Mouse (Mus musculus) layer of hippocampus, postnatal 14 days (tissue): ENCODE measurements around the gene Tpp1. TPM values are rescaled to one million over a fixed set of nuclear protein-coding genes. Genes with fewer than 3 reads are reported as not detected.
A peak's percentile ranks its signal among the peaks of the same experiment; 100 is the strongest.

Experiments used
- DNase-seq, 2 experiments: peaks; one replicate each; pipeline ENCODE4 v3.0.0; 2021 to 2022; ENCODE audit warnings: low spot score in 2 of 2, mixed read lengths in 1 of 2
- total RNA-seq, 2 experiments: library from RNA; stranded (reverse); gene quantifications; 2 replicates each; pipeline ENCODE4 v1.2.3; 2021

Tpp1 gene
- total RNA-seq, 2 experiments from 2014 or later = 54.0 to 54.2 TPM

GRCm38 (mm10) chr7:105728701-105729428 is 23.2 kb downstream of the Tpp1 start:
- DNase-seq = peak in 1 of 2 experiments; percentile 67

DNA sequence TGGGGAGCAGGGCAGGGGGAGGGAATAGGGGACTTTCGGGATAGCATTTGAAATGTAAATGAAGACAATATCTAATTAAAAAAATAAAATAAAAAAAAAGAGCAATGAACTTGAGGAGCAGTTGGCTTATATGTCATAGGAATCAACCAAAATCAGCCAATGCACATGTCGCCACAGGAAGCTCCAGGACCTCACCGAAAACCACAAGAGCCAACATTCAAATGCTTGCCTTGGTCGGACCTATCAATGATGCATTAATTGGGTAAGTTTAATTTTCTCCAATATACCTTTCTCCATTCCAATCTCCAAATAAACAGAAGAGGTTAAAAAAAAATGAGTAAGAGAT is 25.1 kb downstream of the Tpp1 start:
- DNase-seq = no peak

GRCm38 (mm10) chr7:105726144-105726979 is 25.7 kb downstream of the Tpp1 start:
- peak in 1 of 2 experiments; percentile 83 for DNase-seq

DNA sequence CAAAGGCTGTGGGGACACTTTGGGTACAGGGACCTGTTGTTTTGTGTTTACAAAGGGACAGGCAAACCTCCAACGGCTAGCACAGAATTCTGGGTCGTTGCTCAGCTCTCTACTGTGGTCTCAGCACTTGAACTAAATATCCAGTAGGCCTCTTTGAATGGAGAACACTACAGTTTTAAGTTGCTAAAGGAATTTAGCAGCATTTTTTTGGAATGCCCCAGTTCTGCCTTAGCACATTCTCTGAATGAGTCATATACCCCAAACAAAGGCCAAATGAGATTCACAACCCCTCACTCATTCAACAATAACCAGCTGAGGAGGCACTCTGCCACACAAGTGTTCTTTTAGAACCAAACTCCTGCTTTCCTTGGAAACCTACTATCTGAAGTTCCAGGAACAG is 30.1 kb downstream of the Tpp1 start:
- DNase-seq = no peak

- no peak for DNase-seq
Observed at GRCm38 (mm10) chr7:105715366-105715765, 36.7 kb downstream of the Tpp1 start.

DNA sequence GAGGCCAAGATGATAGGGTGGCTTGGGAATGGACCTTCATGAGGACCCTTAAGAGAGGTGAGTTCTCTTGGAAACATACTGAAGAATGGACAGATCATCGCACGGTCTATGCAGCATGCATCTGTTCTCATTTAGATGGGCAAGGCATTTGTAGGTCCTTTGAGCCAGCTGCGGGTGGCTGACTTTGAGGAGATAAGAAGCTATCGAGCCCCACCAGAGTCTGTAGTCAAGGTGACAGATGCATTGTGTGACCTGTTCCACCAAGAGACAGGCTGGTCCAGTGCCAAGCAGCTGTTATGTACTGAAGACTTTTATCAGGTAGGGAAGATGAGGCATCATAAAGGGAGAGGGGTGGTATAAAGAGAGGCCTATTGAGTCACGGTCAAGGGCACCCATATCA is 43.3 kb downstream of the Tpp1 start:
- no peak for DNase-seq

GRCm38 (mm10) chr7:105703816-105704215 is 48.2 kb downstream of the Tpp1 start:
- DNase-seq = no peak

DNA sequence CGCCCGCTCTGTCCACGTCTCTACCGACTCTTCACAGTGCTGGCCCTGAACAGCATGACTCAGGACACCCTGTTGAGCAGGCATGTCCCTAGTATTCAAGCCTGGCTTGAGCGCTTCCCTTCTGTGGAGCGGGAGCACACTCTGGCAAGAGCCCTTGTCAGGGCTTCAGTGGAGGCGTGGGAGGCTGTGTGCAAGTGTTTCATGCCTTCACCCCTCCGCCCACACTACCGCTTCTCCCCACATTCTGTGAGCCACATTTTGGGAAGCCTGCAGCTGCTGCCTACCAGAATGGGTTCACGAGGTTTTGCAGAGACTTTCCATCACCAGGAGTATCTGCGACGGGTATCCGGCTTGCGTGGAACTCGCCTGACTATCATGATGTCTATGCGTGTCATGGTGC is 48.9 kb downstream of the Tpp1 start:
- DNase-seq = peak in 1 of 2 experiments; percentile 25

Other genes with a start within 250 kb of the Tpp1 start
- 10 to 100 TPM; 90.1 to 93.9 TPM for gene Smpd1, start 197.9 kb downstream of the Tpp1 start, total RNA-seq
- gene Apbb1, start 170.6 kb downstream of the Tpp1 start, total RNA-seq = 100 to 1,000 TPM; 368 to 375 TPM
- gene Hpx, start 152.1 kb downstream of the Tpp1 start, total RNA-seq = not detected
- 100 to 1,000 TPM; 136 to 145 TPM for gene Trim3, start 118.7 kb downstream of the Tpp1 start, total RNA-seq
- 10 to 100 TPM; 82.3 to 87.2 TPM for gene Timm10b, start 112.2 kb downstream of the Tpp1 start, total RNA-seq
- gene Arfip2, start 111.8 kb downstream of the Tpp1 start, total RNA-seq = 100 to 1,000 TPM in 1 of 2 experiments, 10 to 100 TPM in 1; 97.8 to 101 TPM
- 10 to 100 TPM in 1 of 2 experiments, 1 to 10 TPM in 1; 5.4 to 11.8 TPM for gene Gm45799, start 111.7 kb downstream of the Tpp1 start, total RNA-seq
- gene Dnhd1, start 101.4 kb downstream of the Tpp1 start, total RNA-seq = 1 to 10 TPM; 5.5 to 6.0 TPM
- 100 to 1,000 TPM; 105 to 111 TPM for gene Ilk, start 15.6 kb downstream of the Tpp1 start, total RNA-seq
- gene Rrp8, start 14.8 kb downstream of the Tpp1 start, total RNA-seq = 10 to 100 TPM; 12.5 to 14.7 TPM
- gene Taf10, start 7.9 kb downstream of the Tpp1 start, total RNA-seq = 100 to 1,000 TPM; 137 to 150 TPM
- gene Dchs1, start 35.4 kb upstream of the Tpp1 start, total RNA-seq = 10 to 100 TPM; 26.9 to 30.3 TPM
- gene Mrpl17, start 58.9 kb upstream of the Tpp1 start, total RNA-seq = 100 to 1,000 TPM; 121 to 126 TPM
- under 1 TPM; 0.52 to 0.94 TPM for gene Gm4070, start 201.7 kb upstream of the Tpp1 start, total RNA-seq